Mouse (Mus musculus) hindbrain, postnatal 0 days (tissue): ENCODE measurements around the gene Cldnd2. TPM values are rescaled to one million over a fixed set of nuclear protein-coding genes. Genes with fewer than 3 reads are reported as not detected.
A peak's percentile ranks its signal among the peaks of the same experiment; 100 is the strongest.

ENCODE experiments used
- ATAC-seq: fragments of 200-750 bp; cut with Nextera tagmentation; 2 replicates; pipeline ENCODE4 v1.8.0; 2017; ENCODE audit warnings: mild to moderate bottlenecking, moderate TSS enrichment, moderate library complexity
- DNase-seq: peaks from one replicate; pipeline ENCODE4 v3.0.0-alpha.2; 2015; ENCODE audit warnings: low spot score
- H3K27ac ChIP-seq: fragments of 300-500 bp; sonication (generic); 2 replicates; pipeline ENCODE4 v1.5.1; 2014; ENCODE audit warnings: mild to moderate bottlenecking
- H3K27me3 ChIP-seq: fragments of 300-500 bp; sonication (generic); 2 replicates; pipeline ENCODE4 v1.6.1; 2014; ENCODE audit warnings: low read length, mixed read lengths; ENCODE audit not compliant: insufficient read depth
- H3K36me3 ChIP-seq: fragments of 300-500 bp; sonication (generic); 2 replicates; pipeline ENCODE4 v1.6.1; 2014; ENCODE audit warnings: low read length, mixed read lengths; ENCODE audit not compliant: insufficient read depth
- H3K4me1 ChIP-seq: fragments of 300-500 bp; sonication (generic); 2 replicates; pipeline ENCODE4 v1.6.1; 2014; ENCODE audit warnings: antibody characterized with exemption, low read length, mixed read lengths; ENCODE audit not compliant: insufficient read depth
- H3K4me2 ChIP-seq: fragments of 300-500 bp; sonication (generic); 2 replicates; pipeline ENCODE4 v1.6.1; 2014; ENCODE audit warnings: low read depth, mild to moderate bottlenecking, low read length, moderate library complexity, mixed read lengths
- H3K4me3 ChIP-seq: fragments of 300-500 bp; sonication (generic); 2 replicates; pipeline ENCODE4 v1.5.1; 2014; ENCODE audit warnings: low read length
- H3K9ac ChIP-seq: fragments of 300-500 bp; sonication (generic); replicated peaks from 2 replicates; pipeline ENCODE4 v1.6.1; 2014; ENCODE audit warnings: mild to moderate bottlenecking, low read length, moderate library complexity, mixed read lengths
- H3K9me3 ChIP-seq: fragments of 300-500 bp; sonication (generic); 2 replicates; pipeline ENCODE4 v1.6.1; 2016; ENCODE audit warnings: low read length, mixed read lengths
- CTCF ChIP-seq: IDR thresholded peaks from 2 replicates; pipeline ENCODE4 v1.5.1; 2016; ENCODE audit warnings: antibody characterized with exemption, control low read depth, low read depth
- WGBS: fragments of 180-500 bp; shearing (Covaris S2); extraction: QIAGEN DNeasy Blood & Tissue Kit; methylation state at CpG from one replicate; pipeline ENCODE4 v1.1.7; 2014; 5-methylcytosine and 5-hydroxymethylcytosine counted together
- polyA plus RNA-seq: library from polyadenylated mRNA; unstranded; fragments of >200 nt; fragmentation: Nextera tagmentation; extraction: Ambion mirVana; gene quantifications from 2 replicates; pipeline ENCODE4 v1.2.1, GENCODE M21; 2015
- total RNA-seq: library from RNA; depleted of rRNA; stranded (reverse); fragments of >200 nt; gene quantifications from 2 replicates; pipeline ENCODE4 v1.2.3, GENCODE M21; 2014

The Cldnd2 gene
- total and polyA plus RNA-seq, 2 experiments from 2014 or later = not detected

DNA sequence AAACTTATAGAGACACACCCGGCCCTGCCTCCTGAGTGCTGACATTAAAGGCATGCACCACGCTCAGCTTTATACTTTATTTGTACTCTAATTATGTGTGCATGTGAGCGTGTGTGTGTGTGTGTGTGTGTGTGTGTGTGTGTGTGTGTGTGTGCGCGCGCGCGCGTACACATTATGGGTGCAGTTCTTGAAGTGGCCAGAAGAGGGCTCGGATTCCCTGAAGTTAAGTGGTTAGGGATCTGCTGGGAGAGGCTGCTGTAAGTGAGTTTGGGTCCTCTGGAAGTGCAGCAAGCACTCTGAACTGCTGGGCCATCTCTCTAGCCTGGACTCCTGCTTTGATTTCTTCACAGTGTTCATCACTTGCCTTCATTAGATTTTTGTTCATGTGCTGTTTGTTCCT is 23.3 kb upstream of the Cldnd2 start:
- no peaks in the 10 kb centered on the region for H3K27me3 ChIP-seq
- no peaks in the 10 kb centered on the region for H3K9me3 ChIP-seq
- no peak overlapping the region for H3K4me3 ChIP-seq
- no peak overlapping the region for H3K4me2 ChIP-seq
- ATAC-seq (no peak), DNase-seq (no peak)
- H3K27ac ChIP-seq = no peak overlapping the region
- 0 out of 2 replicates have a peak, but pooled peaks have one; percentile 13 for TF ChIP-seq CTCF
- H3K36me3 ChIP-seq = no peaks in the 10 kb centered on the region
- no peaks in the 10 kb centered on the region for H3K4me1 ChIP-seq
- no peak overlapping the region for H3K9ac ChIP-seq
- 80% methylated on average over 10 of the region's 10 CpGs for WGBS

DNA sequence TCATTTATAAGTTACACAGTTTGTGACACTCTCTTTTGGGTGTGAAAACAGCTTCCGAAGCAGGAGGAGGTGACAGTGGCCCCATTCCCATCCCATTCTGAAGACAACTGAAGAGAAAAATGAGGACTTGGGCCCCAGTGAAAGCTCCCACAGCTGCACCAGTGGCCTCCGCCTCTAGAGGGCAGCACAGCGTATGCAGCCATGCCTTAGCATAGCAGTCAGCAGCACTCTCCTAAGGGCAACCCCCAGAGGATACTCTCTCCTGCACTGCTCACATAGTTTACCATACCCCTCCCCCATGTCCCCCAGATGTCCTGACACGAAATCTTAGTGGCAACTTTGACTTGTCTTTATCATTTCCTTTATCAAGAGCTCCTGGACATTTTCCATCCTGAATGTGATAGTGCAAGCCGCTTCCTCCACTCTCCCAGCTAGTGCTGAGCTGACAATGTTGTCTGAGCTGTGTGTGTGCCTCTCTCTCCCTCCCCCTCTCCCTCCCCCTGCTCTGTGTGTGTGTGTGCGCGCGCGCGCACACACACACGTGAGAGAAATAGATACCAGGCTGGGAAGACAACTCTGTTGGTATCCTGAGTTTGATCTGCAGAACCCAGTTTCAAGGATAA is 17.5 kb upstream of the Cldnd2 start:
- ATAC-seq (peak; percentile 95), DNase-seq (peak; percentile 87)
- Histone ChIP-seq H3K27ac (no peak overlapping the region), H3K36me3 (no peaks in the 10 kb centered on the region), H3K27me3 (no peaks in the 10 kb centered on the region), H3K4me3 (no peak overlapping the region), H3K4me2 (peak overlapping the region; percentile 34), H3K9ac (no peak overlapping the region), H3K9me3 (no peaks in the 10 kb centered on the region), H3K4me1 (no peaks in the 10 kb centered on the region)
- WGBS = 12% methylated on average over 11 of the region's 11 CpGs
- peak; percentile 92 for TF ChIP-seq CTCF

DNA sequence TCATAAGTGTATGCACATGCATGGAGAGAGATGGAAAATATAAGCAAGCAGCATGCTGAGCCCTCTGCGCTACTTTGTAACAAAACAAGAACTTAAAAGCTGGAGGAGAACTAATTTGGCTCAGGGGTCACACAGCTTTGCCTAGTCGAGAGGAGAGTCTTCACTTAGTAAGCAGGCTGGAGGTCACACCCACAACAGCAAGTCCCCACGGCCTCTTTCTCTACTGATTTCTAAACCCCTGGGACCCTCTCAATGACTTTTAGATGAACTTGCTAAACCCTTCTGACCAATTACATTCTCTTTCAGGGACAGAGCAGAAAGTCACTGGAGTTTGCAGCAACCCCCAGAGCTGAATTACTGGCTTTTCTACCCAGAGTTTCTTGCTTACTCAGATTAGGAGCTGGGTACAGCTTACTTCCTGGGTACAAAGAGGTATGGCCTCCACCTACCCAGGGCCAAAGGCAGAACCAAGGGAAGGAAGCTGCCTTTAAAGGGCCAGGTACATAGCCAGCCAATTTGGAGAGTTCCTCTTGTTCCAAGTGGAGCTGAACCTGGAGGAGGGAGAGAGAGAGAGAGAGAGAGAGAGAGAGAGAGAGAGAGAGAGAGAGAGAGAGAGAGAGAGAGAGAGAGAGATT is 16.5 kb upstream of the Cldnd2 start:
- no peak for TF ChIP-seq CTCF

DNA sequence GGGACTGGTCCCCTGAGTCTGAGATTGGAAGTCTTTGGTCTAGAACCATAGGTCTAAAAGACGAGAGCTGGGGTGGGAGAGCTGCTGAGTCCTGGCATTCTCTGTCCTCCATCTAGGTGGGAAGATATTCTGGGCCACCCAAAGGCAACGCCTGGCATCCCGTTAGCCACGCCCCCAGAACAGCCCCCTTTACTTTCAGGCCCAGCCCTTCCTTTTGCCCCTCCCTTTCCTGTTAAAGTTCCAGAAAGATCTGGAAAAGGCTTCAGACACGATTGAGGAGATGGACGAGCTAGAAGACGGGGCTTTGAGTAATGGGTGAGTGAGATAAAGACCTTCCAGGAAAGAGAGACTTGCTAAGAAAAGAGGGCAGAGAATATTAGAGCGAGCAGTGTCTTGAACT is 13.2 kb upstream of the Cldnd2 start, which contains the start of gene Lim2:
Gene Lim2 (plus strand): TSS at position 265 of the 400 bp plus-strand sequence.
- H3K4me2 ChIP-seq = no peak within 1 kb of the TSS
- TF ChIP-seq CTCF = no peak

More for the DNA sequence above, 16.5 kb upstream of the Cldnd2 start:
- WGBS = 62% methylated on average over 3 of the region's 3 CpGs
- H3K4me1 ChIP-seq = no peaks in the 10 kb centered on the region
- H3K27ac ChIP-seq = no peak overlapping the region
- no peaks in the 10 kb centered on the region for H3K27me3 ChIP-seq
- DNase-seq (no peak), ATAC-seq (no peak)
- no peak overlapping the region for H3K4me2 ChIP-seq
- no peaks in the 10 kb centered on the region for H3K9me3 ChIP-seq
- no peaks in the 10 kb centered on the region for H3K36me3 ChIP-seq
- H3K4me3 ChIP-seq = no peak overlapping the region
- H3K9ac ChIP-seq = no peak overlapping the region

DNA sequence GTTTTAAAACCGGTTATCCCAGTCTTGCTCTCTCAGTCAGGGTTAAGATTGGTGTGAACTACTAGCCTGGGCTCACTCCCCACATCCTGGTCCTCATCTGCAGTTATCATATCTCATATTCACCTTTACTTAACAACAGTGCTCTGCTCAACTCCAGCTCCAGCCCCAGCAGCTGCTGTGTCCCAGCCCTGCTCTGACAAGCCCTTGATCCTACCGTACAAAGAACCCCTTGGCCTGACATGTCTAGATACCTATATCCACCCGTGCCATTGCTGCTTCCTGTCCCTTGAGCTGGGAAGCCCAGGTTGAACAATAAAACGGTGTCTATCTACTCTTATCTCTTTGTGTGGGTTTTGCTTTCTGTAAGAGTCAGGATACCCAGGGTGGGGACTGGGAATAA is 11.1 kb upstream of the Cldnd2 start:
- Histone ChIP-seq H3K4me3 (no peak overlapping the region), H3K27me3 (no peaks in the 10 kb centered on the region), H3K9ac (no peak overlapping the region), H3K27ac (no peak overlapping the region), H3K4me2 (no peak overlapping the region), H3K36me3 (no peaks in the 10 kb centered on the region), H3K4me1 (no peaks in the 10 kb centered on the region), H3K9me3 (no peaks in the 10 kb centered on the region)
- 64% methylated on average over 4 of the region's 4 CpGs for WGBS
- no peak for DNase-seq
- ATAC-seq = no peak
- no peak for TF ChIP-seq CTCF

More for the DNA sequence above, 13.2 kb upstream of the Cldnd2 start, which contains the start of gene Lim2:
- H3K36me3 ChIP-seq = no peaks in the 10 kb centered on the region
- WGBS = 89% methylated on average over 8 of the region's 8 CpGs
- no peak within 1 kb of the TSS for H3K9ac ChIP-seq
- H3K27ac ChIP-seq = no peak within 1 kb of the TSS
- H3K4me3 ChIP-seq = no peak within 1 kb of the TSS
- H3K9me3 ChIP-seq = no peaks in the 10 kb centered on the region
- DNase-seq (no peak), ATAC-seq (no peak)
- H3K27me3 ChIP-seq = no peaks in the 10 kb centered on the region
- no peaks in the 10 kb centered on the region for H3K4me1 ChIP-seq

DNA sequence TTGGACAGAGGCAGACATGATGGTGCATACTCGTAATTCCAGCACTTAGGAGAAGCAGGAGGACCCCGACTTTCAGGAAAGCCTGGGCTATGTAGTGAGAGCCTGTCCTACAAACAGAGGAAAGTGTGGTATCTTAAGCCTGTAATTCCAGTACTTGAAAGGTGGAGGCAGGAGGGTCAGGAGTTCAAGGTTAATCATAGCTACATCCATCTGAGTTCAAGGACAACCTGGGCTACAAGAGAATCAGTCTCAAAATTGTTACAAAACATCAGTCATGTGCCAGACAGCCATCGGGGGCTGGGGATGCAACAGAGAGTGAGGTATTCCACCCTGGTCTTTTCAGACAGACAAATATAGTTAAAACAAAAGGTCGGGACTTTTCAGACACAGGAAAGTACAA is 7.7 kb upstream of the Cldnd2 start:
- Histone ChIP-seq H3K27ac (no peak overlapping the region), H3K4me3 (no peak overlapping the region), H3K36me3 (no peaks in the 10 kb centered on the region), H3K4me2 (no peak overlapping the region), H3K4me1 (no peaks in the 10 kb centered on the region), H3K9me3 (no peaks in the 10 kb centered on the region), H3K27me3 (no peaks in the 10 kb centered on the region), H3K9ac (no peak overlapping the region)
- WGBS = 78% methylated on average over 4 of the region's 4 CpGs
- no peak for TF ChIP-seq CTCF
- no peak for ATAC-seq
- DNase-seq = no peak

DNA sequence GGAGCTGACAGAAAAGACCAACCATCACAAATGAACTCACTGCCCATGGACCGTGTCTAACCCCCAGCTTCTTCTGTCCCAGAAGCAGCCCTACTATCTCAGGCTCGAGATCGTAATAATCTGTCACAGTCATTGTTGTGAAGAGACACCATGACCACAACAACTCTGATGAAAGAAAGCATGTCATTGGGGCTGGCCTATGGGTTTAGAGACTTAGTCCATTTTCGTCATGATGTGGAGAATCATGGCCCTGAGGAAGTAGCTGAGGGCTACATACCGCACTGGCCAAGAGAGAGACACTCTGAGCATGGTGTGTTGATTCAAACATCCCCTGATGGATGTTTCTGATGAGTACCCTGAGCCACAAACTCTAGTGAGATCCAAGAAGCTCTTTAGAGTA is 5.9 kb upstream of the Cldnd2 start:
- H3K4me3 ChIP-seq = no peak overlapping the region
- no peak overlapping the region for H3K27ac ChIP-seq
- no peaks in the 10 kb centered on the region for H3K36me3 ChIP-seq
- ATAC-seq (no peak), DNase-seq (no peak)
- no peak overlapping the region for H3K4me2 ChIP-seq
- H3K4me1 ChIP-seq = no peaks in the 10 kb centered on the region
- TF ChIP-seq CTCF = no peak
- no peak overlapping the region for H3K9ac ChIP-seq
- 84% methylated on average over 5 of the region's 5 CpGs for WGBS
- no peaks in the 10 kb centered on the region for H3K27me3 ChIP-seq
- H3K9me3 ChIP-seq = no peaks in the 10 kb centered on the region
